Mouse (Mus musculus) midbrain, embryonic 16.5 days (tissue): Measurements from ENCODE around the gene Zfyve27. TPM values are rescaled to one million over a fixed set of nuclear protein-coding genes. Genes with fewer than 3 reads are reported as not detected.

Experiments
- ATAC-seq: fragments of 200-750 bp; cut with Nextera tagmentation; 2 replicates; pipeline ENCODE4 v1.8.0; 2017; ENCODE audit warnings: moderate TSS enrichment
- H3K27ac ChIP-seq: fragments of 300-500 bp; sonication (generic); 2 replicates; pipeline ENCODE4 v1.5.1; 2014; ENCODE audit warnings: mild to moderate bottlenecking, low read length, mixed read lengths
- H3K27me3 ChIP-seq: fragments of 300-500 bp; sonication (generic); 2 replicates; pipeline ENCODE4 v1.6.1; 2014; ENCODE audit warnings: low read depth, low read length, mixed read lengths; ENCODE audit not compliant: control insufficient read depth, insufficient read depth
- H3K36me3 ChIP-seq: fragments of 300-500 bp; sonication (generic); 2 replicates; pipeline ENCODE4 v1.6.1; 2014; ENCODE audit warnings: mild to moderate bottlenecking, low read length, moderate library complexity, mixed read lengths; ENCODE audit not compliant: control insufficient read depth, insufficient read depth
- H3K4me1 ChIP-seq: fragments of 300-500 bp; sonication (generic); 2 replicates; pipeline ENCODE4 v1.6.1; 2014; ENCODE audit warnings: mild to moderate bottlenecking, low read length, mixed read lengths; ENCODE audit not compliant: control insufficient read depth, insufficient read depth
- H3K4me2 ChIP-seq: fragments of 300-500 bp; sonication (generic); 2 replicates; pipeline ENCODE4 v1.6.1; 2014; ENCODE audit warnings: mild to moderate bottlenecking, low read length, mixed read lengths
- H3K4me3 ChIP-seq: fragments of 300-500 bp; sonication (generic); 2 replicates; pipeline ENCODE4 v1.5.1; 2014; ENCODE audit warnings: low read depth, mild to moderate bottlenecking, low read length, moderate library complexity, mixed read lengths
- H3K9ac ChIP-seq: fragments of 300-500 bp; sonication (generic); 2 replicates; pipeline ENCODE4 v1.6.1; 2014; ENCODE audit warnings: low read depth, low read length, mixed read lengths
- H3K9me3 ChIP-seq: fragments of 300-500 bp; sonication (generic); replicated peaks from 2 replicates; pipeline ENCODE4 v1.6.1; 2014; ENCODE audit warnings: mild to moderate bottlenecking, low read length, mixed read lengths; ENCODE audit not compliant: control insufficient read depth, poor library complexity, severe bottlenecking
- WGBS: fragments of 180-500 bp; shearing (Covaris S2); extraction: QIAGEN DNeasy Blood & Tissue Kit; methylation state at CpG from one replicate; pipeline ENCODE4 v1.1.7; 2014; 5-methylcytosine and 5-hydroxymethylcytosine counted together
- polyA plus RNA-seq: library from polyadenylated mRNA; unstranded; fragments of >200 nt; fragmentation: Nextera tagmentation; extraction: Ambion mirVana; gene quantifications from 2 replicates; pipeline ENCODE4 v1.2.1, GENCODE M21; 2015

The Zfyve27 gene
- polyA plus RNA-seq, 1 experiment from 2014 or later: 65.7 TPM

DNA sequence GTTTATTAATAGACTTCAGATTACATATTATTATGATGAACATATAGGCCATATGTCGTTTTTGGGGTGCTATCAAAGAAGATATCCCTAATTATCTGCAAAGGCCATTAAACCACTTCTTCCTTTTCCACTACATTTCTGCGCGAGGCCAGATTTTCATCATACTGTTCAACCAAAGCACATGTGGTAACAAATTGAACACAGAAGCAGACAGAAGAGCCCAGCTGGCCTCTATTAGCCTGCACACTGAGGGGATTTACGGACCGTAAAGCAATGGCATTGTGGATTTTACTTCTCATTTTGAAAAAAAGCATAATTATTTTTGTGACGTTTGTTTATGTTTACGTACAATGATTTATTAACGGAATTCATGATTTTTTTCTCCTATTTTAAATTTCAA lies 41.5 kb downstream of the Zfyve27 start:
- Histone ChIP-seq H3K4me2 (no peak overlapping the region), H3K27me3 (peaks cover 33% of the 10 kb centered on the region), H3K36me3 (no peaks in the 10 kb centered on the region), H3K4me1 (peaks cover 7% of the 10 kb centered on the region; the same call in 1 of the 2 replicates), H3K9me3 (no peaks in the 10 kb centered on the region), H3K9ac (no peak overlapping the region), H3K4me3 (no peak overlapping the region), H3K27ac (no peak overlapping the region)
- 77% methylated on average over 8 of the region's 8 CpGs for WGBS
- no peak for ATAC-seq

DNA sequence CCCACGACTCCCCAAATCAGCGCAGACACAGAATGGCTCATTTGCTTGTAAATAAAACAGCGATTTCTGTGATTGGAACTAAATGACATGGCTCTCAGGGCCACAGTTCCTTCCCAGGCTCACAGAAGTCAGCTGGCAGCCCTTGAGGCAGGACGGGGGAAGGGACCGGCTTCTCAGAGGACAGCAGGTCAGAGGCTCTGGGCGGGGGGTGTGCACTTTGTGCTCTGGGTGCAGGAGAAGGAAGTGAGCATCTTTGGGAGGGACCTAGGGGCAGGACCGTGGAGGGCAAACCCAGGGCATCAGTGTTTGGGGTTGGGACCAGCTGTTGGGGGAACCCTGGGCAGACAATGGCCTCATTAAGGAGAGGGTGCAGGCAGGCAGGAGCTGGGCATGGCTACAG lies 45.7 kb downstream of the Zfyve27 start:
- Histone ChIP-seq H3K36me3 (no peaks in the 10 kb centered on the region), H3K4me1 (no peaks in the 10 kb centered on the region), H3K4me2 (no peak overlapping the region), H3K9ac (no peak overlapping the region), H3K9me3 (no peaks in the 10 kb centered on the region), H3K4me3 (no peak overlapping the region), H3K27me3 (no peaks in the 10 kb centered on the region; the same call in 1 of the 2 replicates), H3K27ac (no peak overlapping the region)
- ATAC-seq: no peak
- 63% methylated on average over 7 of the region's 7 CpGs for WGBS

DNA sequence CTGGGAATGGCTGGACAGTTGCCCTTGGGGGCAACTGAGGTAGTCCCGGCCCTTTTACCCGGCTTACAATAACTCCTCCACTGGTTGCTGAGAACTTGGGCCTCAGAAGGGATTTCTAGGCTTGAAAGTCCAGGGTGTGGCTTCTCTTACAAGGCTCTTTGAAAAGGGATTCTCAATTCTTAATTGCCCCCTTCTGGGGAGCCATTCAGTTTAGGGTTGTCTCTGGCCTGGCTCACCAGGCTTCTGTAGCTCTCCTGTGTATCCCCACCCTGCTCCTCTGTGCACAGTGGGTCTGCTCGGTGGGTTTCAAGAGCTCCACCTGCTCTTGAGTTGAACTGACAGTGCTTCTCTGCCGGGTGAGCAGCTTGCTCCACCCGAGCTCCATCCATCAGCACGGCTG lies 46.2 kb downstream of the Zfyve27 start:
- H3K9me3 ChIP-seq: no peaks in the 10 kb centered on the region
- no peak overlapping the region for H3K9ac ChIP-seq
- 65% methylated on average over 6 of the region's 6 CpGs for WGBS
- no peak overlapping the region for H3K27ac ChIP-seq
- no peak overlapping the region for H3K4me3 ChIP-seq
- H3K36me3 ChIP-seq: no peaks in the 10 kb centered on the region
- H3K4me2 ChIP-seq: no peak overlapping the region
- no peak for ATAC-seq
- H3K27me3 ChIP-seq: no peaks in the 10 kb centered on the region
- H3K4me1 ChIP-seq: no peaks in the 10 kb centered on the region

DNA sequence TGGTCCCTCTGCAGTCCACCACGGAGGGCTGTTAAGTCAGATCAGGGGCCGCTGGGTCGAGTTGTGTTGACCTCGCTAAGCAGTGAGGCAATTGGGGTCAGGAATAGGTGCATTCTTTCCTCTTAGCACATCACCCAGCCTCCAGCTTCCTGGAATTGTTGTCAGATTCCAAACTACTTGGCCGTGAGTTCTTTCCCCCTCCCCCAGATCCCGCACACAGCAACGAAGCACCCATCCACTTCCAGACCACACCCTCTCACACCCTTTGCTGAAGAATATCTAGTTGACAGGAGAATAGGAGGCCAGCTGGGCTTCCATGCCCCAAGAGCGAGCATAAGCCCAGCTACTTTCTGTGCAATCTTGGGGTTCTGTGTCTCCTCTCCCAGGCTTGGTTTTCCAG lies 48.2 kb downstream of the Zfyve27 start:
- ATAC-seq: no peak

DNA sequence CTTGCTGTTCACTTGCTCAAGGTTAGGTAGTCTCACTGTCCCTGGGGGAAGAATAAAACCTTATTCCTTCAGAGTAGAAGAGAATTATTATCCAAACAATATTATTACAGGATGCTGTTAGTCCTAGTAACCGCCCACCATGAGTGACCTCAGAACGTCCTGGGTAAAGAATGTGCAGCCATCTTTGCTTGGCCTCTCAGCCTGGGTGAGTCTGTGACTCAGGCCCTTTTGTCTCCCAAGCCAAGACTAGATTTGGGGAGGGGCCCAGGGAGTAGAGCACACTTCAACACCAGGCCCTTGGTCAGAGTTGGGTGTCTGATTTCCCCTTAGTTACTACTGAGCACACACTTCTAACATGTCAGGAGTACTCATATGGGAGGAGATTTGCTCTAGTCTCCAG lies 50.9 kb downstream of the Zfyve27 start:
- H3K27ac ChIP-seq: no peak overlapping the region
- no peaks in the 10 kb centered on the region for H3K27me3 ChIP-seq
- 82% methylated on average over 2 of the region's 2 CpGs for WGBS
- no peak for ATAC-seq
- no peak overlapping the region for H3K9ac ChIP-seq
- H3K36me3 ChIP-seq: no peaks in the 10 kb centered on the region
- H3K4me3 ChIP-seq: no peak overlapping the region
- H3K9me3 ChIP-seq: no peaks in the 10 kb centered on the region
- H3K4me1 ChIP-seq: no peaks in the 10 kb centered on the region
- H3K4me2 ChIP-seq: no peak overlapping the region

More for the DNA sequence above, 48.2 kb downstream of the Zfyve27 start:
- WGBS: 62% methylated on average over 8 of the region's 8 CpGs
- Histone ChIP-seq H3K27ac (no peak overlapping the region), H3K36me3 (no peaks in the 10 kb centered on the region), H3K27me3 (no peaks in the 10 kb centered on the region), H3K9ac (no peak overlapping the region), H3K4me2 (no peak overlapping the region), H3K4me3 (no peak overlapping the region), H3K4me1 (no peaks in the 10 kb centered on the region), H3K9me3 (no peaks in the 10 kb centered on the region)

DNA sequence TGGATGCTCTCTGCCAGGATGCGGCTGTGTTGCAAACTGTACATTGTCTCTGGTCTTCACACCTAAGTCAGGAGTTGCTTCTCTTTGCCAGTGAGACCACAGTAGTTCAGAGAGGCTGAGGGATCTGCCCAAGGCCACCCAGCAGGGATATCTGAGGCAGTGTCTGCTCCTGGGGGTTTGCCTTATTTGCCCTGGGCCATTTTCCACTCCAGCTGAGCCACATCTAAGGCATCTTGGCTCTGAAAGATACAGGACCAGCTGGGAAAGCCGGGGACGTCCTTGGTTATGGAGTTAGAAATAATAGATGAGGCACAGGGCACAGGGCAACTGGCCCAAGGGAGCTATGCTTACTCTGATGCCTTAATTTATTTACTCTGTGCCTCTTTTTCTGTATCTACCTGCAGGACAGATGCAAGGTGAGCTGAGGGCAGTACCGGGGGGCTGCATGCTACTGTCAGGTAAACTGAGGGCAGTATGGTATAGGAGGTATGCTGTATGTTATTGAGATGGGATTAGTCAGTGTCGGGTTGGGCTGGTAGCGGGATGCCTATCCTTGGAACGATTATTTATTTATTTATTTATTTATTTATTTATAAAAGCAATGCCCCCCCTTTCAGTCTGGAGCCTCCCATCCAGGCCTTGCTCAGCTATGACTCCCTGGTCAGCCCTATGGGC lies 53.1 kb downstream of the Zfyve27 start:
- H3K9me3 ChIP-seq: no peaks in the 10 kb centered on the region
- no peak overlapping the region for H3K4me3 ChIP-seq
- H3K4me2 ChIP-seq: no peak overlapping the region
- no peaks in the 10 kb centered on the region for H3K36me3 ChIP-seq
- H3K9ac ChIP-seq: no peak overlapping the region
- no peaks in the 10 kb centered on the region for H3K27me3 ChIP-seq
- ATAC-seq: peak; percentile 45; the same call in 1 of the 2 replicates
- WGBS: 65% methylated on average over 7 of the region's 7 CpGs
- H3K27ac ChIP-seq: no peak overlapping the region
- H3K4me1 ChIP-seq: no peaks in the 10 kb centered on the region

DNA sequence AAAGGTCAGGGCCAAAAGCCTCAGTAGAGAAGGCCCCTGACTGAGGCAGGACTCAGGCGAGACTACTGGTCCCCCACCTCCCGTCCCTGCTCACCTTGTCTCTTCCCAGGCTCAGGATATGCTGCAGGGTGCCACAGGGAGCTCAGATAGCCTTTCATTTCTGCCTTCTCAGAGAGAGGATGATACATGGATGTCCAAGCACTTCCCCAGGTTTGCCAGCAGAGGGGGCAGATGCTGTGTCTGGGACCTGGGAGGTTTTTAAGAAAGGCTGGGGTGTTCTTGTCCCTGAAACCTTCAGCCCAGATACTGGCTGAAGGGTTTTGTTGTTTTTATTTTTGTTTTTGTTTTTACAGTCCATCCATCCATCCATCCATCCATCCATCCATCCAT lies 53.6 kb downstream of the Zfyve27 start:
- H3K36me3 ChIP-seq: no peaks in the 10 kb centered on the region
- H3K27ac ChIP-seq: no peak overlapping the region
- H3K9ac ChIP-seq: no peak overlapping the region
- peak; percentile 39; the same call in 1 of the 2 replicates for ATAC-seq
- H3K4me3 ChIP-seq: no peak overlapping the region
- H3K4me2 ChIP-seq: no peak overlapping the region
- no peaks in the 10 kb centered on the region for H3K27me3 ChIP-seq
- no peaks in the 10 kb centered on the region for H3K9me3 ChIP-seq
- 8% methylated on average over 2 of the region's 2 CpGs for WGBS
- H3K4me1 ChIP-seq: no peaks in the 10 kb centered on the region

DNA sequence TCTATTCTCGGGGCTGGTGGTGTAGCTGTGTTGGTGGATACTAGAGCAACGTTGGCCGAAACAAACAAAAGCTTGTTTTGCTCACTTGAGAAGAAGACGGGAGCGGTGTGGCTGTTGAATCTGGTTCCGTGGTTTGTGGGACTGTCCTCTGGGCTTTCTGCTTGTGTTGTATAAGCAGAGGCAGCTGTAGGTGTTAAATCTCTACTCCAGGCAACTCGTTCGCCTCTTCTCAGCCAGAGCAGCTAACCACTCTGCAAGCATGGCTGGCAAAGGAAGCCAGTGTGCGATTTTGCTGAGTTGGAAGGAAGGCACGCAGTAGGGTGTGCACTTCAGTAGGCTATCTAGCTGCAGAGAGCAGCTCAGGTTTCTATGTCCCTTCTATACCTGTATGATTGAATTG lies 62.7 kb downstream of the Zfyve27 start:
- H3K27ac ChIP-seq: no peak overlapping the region
- no peak overlapping the region for H3K9ac ChIP-seq
- H3K36me3 ChIP-seq: no peaks in the 10 kb centered on the region
- H3K4me2 ChIP-seq: no peak overlapping the region
- H3K27me3 ChIP-seq: no peaks in the 10 kb centered on the region
- no peak for ATAC-seq
- peaks cover 6% of the 10 kb centered on the region for H3K4me1 ChIP-seq
- H3K4me3 ChIP-seq: no peak overlapping the region
- 82% methylated on average over 10 of the region's 10 CpGs for WGBS
- H3K9me3 ChIP-seq: no peaks in the 10 kb centered on the region

- Histone ChIP-seq H3K27ac (no peak overlapping the region), H3K9me3 (no peaks in the 10 kb centered on the region), H3K36me3 (no peaks in the 10 kb centered on the region), H3K4me2 (no peak overlapping the region), H3K9ac (no peak overlapping the region), H3K4me1 (peaks cover 6% of the 10 kb centered on the region), H3K4me3 (no peak overlapping the region), H3K27me3 (no peaks in the 10 kb centered on the region)
- 68% methylated on average over 17 of the region's 17 CpGs for WGBS
- ATAC-seq: no peak
Measured at GRCm38 (mm10) chr19:42229499-42230287, 65.9 kb downstream of the Zfyve27 start.
